Mouse (Mus musculus) hindbrain, embryonic 15.5 days (tissue): ENCODE results near the gene Slc25a11. TPM values are rescaled to one million over a fixed set of nuclear protein-coding genes. Genes with fewer than 3 reads are reported as not detected.

Source experiments
- ATAC-seq: fragments of 200-750 bp; cut with Nextera tagmentation; 2 replicates; pipeline ENCODE4 v1.8.0; 2017; ENCODE audit warnings: low read depth, moderate number of reproducible peaks, moderate TSS enrichment; ENCODE audit not compliant: low FRiP score
- H3K27ac ChIP-seq: fragments of 300-500 bp; sonication (generic); replicated peaks from 2 replicates; pipeline ENCODE4 v1.5.1; 2015; ENCODE audit warnings: mild to moderate bottlenecking, inconsistent platforms
- H3K27me3 ChIP-seq: fragments of 300-500 bp; sonication (generic); 2 replicates; pipeline ENCODE4 v1.6.1; 2015; ENCODE audit warnings: control low read depth, inconsistent platforms
- H3K36me3 ChIP-seq: fragments of 300-500 bp; sonication (generic); 2 replicates; pipeline ENCODE4 v1.6.1; 2015; ENCODE audit warnings: control low read depth, inconsistent platforms
- H3K4me1 ChIP-seq: fragments of 300-500 bp; sonication (generic); replicated peaks from 2 replicates; pipeline ENCODE4 v1.6.1; 2015; ENCODE audit warnings: control low read depth, inconsistent platforms
- H3K4me2 ChIP-seq: fragments of 300-500 bp; sonication (generic); 2 replicates; pipeline ENCODE4 v1.6.1; 2015; ENCODE audit warnings: moderate library complexity, mild to moderate bottlenecking, inconsistent platforms
- H3K4me3 ChIP-seq: fragments of 300-500 bp; sonication (generic); 2 replicates; pipeline ENCODE4 v1.5.1; 2015; ENCODE audit warnings: mild to moderate bottlenecking, inconsistent platforms
- H3K9ac ChIP-seq: fragments of 300-500 bp; sonication (generic); 2 replicates; pipeline ENCODE4 v1.6.1; 2015; ENCODE audit warnings: inconsistent platforms
- H3K9me3 ChIP-seq: fragments of 300-500 bp; sonication (generic); 2 replicates; pipeline ENCODE4 v1.6.1; 2016; ENCODE audit warnings: control low read depth, inconsistent platforms
- WGBS: fragments of 180-500 bp; shearing (Covaris S2); methylation state at CpG from one replicate; pipeline ENCODE4 v1.1.7; 2015; 5-methylcytosine and 5-hydroxymethylcytosine counted together
- polyA plus RNA-seq: library from polyadenylated mRNA; unstranded; fragments of >200 nt; fragmentation: Nextera tagmentation; extraction: Ambion mirVana; gene quantifications from 2 replicates; pipeline ENCODE4 v1.2.1, GENCODE M21; 2015

Gene Slc25a11
- polyA plus RNA-seq, 1 experiment from 2014 or later, result 176 TPM

DNA sequence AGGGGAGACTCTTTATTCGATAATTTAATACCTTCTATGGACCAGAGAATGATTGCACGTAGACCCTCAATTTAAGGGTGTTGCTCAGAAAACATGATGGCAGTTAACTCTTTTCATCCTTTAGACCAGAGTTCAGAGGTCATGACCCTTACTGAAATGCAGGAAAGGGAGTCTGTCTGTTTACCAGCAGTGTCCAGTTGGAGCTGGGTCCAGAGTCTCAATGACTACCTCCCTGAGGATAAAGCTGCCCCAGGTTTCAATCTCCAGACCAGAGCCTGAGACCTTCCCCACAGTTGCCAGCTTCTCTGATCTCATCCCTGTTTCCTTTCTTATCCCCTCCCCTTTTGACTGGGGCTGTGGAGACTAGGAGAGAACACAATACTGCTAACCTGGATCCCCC, 31.3 kb upstream of the Slc25a11 start:
- Histone ChIP-seq H3K9ac (no peak overlapping the region), H3K4me2 (no peak overlapping the region), H3K27ac (no peak overlapping the region), H3K27me3 (no peaks in the 10 kb centered on the region), H3K9me3 (no peaks in the 10 kb centered on the region), H3K4me3 (no peak overlapping the region), H3K36me3 (peaks cover 60% of the 10 kb centered on the region), H3K4me1 (peaks cover 7% of the 10 kb centered on the region; the same call in 1 of the 2 replicates)
- WGBS, result 66% methylated on average over 2 of the region's 2 CpGs
- no peak for ATAC-seq

DNA sequence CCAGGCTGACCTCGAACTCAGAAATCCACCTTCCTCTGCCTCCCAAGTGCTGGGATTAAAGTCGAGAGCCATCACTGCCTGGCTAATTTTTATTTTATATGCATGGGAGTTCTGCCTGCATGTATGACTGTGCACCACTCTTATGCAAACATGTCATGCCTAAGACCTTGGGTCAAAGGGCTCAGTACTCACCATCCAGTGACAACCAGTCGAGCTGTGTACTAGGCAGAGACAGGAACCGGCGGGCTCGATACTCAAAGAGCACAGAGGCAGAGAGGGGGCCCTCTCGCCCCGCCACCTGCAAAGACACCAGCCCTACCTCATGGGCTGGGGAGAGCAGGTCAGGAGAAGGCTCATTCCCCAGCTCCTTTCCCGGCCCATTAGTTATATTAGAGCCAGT, 30.8 kb upstream of the Slc25a11 start:
- no peak for ATAC-seq
- Histone ChIP-seq H3K36me3 (peaks cover 56% of the 10 kb centered on the region), H3K9me3 (no peaks in the 10 kb centered on the region), H3K9ac (no peak overlapping the region), H3K4me3 (no peak overlapping the region), H3K4me1 (peaks cover 7% of the 10 kb centered on the region; the same call in 1 of the 2 replicates), H3K4me2 (no peak overlapping the region), H3K27me3 (no peaks in the 10 kb centered on the region), H3K27ac (no peak overlapping the region)
- WGBS, result 83% methylated on average over 9 of the region's 9 CpGs

DNA sequence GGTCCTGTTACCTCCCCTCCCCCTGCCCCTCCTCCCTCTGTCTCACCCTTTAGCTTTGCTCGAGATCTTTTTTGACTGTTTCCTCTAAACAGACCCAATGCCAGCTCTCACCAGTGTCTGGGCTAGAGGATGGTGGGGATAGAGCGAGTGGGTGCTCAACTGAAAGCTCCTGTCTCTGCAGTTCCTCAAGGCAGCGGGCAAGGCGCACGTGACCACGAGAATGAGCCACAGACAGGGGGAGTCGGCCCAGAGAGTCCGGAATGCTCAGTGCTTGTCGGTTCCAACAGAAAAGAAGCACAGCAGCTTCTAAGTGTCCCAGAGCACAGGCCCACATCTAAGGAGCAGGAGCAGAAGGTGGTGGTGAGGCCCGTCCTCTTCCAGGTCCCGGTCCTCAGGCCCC, 27.2 kb upstream of the Slc25a11 start:
- H3K36me3 ChIP-seq, result peaks cover 45% of the 10 kb centered on the region
- H3K27me3 ChIP-seq, result no peaks in the 10 kb centered on the region
- ATAC-seq, result no peak
- H3K9me3 ChIP-seq, result no peaks in the 10 kb centered on the region
- H3K9ac ChIP-seq, result no peak overlapping the region
- 67% methylated on average over 11 of the region's 11 CpGs for WGBS
- no peak overlapping the region for H3K4me2 ChIP-seq
- peaks cover 19% of the 10 kb centered on the region for H3K4me1 ChIP-seq
- H3K4me3 ChIP-seq, result no peak overlapping the region
- no peak overlapping the region for H3K27ac ChIP-seq

DNA sequence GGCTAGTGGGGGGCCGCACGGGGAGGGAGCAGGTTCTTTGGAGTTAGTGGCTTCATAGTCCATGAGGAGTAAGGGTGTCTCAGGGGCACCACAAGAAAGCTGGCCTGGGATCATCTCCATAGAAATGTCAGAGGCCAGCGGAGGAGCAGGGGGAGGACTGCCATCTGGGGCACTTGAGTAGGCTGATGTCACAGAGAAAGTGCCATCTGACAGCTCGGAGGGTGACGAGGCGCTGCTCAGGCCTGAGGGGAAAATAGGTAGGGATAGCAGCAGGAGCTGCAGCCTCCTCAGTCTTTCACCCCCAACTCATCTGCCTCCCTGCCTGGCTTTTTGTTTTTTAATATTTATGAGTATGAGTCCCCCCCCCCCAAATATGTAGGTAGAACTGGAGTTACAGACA, 26.7 kb upstream of the Slc25a11 start:
- H3K36me3 ChIP-seq, result peaks cover 40% of the 10 kb centered on the region

DNA sequence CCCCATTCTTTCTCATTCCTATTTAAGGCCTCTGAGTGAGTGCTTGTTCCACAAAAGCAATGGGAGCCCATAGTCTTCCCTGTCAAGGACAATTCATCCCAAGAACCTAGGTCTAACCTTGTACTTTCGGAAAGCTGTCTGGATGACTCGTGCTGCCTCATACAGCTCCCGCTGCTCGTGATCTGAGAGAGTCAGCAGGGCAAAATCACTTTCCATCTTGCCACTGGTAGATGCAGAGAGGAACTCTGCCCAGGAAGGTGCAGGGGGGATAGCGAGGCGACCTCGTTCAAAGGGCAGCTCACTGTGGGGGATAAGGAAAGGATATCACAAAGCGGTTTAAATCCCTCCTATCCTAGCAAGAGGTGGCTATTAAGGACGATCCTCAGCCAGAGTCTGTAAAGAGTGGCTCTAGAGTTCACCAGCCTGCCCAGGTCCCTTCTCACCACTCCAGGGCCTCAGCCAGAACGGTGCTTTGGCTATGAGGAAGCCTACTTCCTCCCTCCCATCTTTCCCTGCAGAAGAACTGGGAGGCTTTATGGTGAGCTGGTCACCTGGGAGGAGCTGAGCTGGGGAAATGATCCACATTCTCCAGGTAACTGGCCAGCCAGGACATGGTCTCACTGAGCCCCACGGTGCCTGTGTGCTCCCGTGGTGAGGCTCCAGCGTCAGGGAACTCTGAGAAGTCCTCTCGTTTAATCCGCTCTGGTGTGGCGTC, 24.2 kb upstream of the Slc25a11 start:
- ATAC-seq, result no peak
- Histone ChIP-seq H3K36me3 (peaks cover 25% of the 10 kb centered on the region), H3K27ac (0 out of 2 replicates have a peak overlapping the region, but pooled peaks have one; percentile 99), H3K9ac (no peak overlapping the region), H3K4me1 (peaks cover 32% of the 10 kb centered on the region), H3K27me3 (no peaks in the 10 kb centered on the region), H3K9me3 (no peaks in the 10 kb centered on the region), H3K4me3 (no peak overlapping the region), H3K4me2 (peak overlapping the region; percentile 83; the same call in 1 of the 2 replicates)
- WGBS, result 83% methylated on average over 16 of the region's 16 CpGs

More for the DNA sequence above, 26.7 kb upstream of the Slc25a11 start:
- H3K27me3 ChIP-seq, result no peaks in the 10 kb centered on the region
- no peak overlapping the region for H3K9ac ChIP-seq
- H3K4me1 ChIP-seq, result peaks cover 19% of the 10 kb centered on the region
- WGBS, result 60% methylated on average over 6 of the region's 6 CpGs
- H3K27ac ChIP-seq, result no peak overlapping the region
- no peak for ATAC-seq
- H3K4me3 ChIP-seq, result no peak overlapping the region
- no peak overlapping the region for H3K4me2 ChIP-seq
- H3K9me3 ChIP-seq, result no peaks in the 10 kb centered on the region

DNA sequence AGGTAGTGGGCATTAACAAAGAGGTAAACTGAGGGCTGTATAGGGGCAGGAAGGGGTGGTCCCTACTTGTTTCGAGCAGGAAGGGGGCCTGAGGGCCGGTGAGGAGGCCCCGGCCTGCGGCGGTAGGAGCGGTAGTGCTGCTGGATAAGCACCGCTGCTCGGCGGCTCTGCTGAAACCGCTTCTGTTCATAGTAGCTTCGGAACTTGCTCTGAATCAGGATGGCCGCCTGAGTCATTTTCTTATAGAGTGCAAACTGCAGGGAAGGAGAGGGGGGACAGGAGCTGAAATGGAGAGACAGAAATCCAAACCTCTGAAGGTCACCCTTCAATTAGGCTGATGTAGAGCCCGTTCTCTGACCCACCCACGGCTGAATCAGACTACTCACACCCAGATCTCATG, 23.2 kb upstream of the Slc25a11 start:
- H3K36me3 ChIP-seq, result peaks cover 17% of the 10 kb centered on the region
- H3K9ac ChIP-seq, result peak overlapping the region; percentile 64
- no peaks in the 10 kb centered on the region for H3K27me3 ChIP-seq
- WGBS, result 38% methylated on average over 14 of the region's 14 CpGs
- no peaks in the 10 kb centered on the region for H3K9me3 ChIP-seq
- H3K4me1 ChIP-seq, result peaks cover 32% of the 10 kb centered on the region
- H3K27ac ChIP-seq, result peak overlapping the region; percentile 99
- peak overlapping the region; percentile 57 for H3K4me3 ChIP-seq
- no peak for ATAC-seq
- peak overlapping the region; percentile 83 for H3K4me2 ChIP-seq

DNA sequence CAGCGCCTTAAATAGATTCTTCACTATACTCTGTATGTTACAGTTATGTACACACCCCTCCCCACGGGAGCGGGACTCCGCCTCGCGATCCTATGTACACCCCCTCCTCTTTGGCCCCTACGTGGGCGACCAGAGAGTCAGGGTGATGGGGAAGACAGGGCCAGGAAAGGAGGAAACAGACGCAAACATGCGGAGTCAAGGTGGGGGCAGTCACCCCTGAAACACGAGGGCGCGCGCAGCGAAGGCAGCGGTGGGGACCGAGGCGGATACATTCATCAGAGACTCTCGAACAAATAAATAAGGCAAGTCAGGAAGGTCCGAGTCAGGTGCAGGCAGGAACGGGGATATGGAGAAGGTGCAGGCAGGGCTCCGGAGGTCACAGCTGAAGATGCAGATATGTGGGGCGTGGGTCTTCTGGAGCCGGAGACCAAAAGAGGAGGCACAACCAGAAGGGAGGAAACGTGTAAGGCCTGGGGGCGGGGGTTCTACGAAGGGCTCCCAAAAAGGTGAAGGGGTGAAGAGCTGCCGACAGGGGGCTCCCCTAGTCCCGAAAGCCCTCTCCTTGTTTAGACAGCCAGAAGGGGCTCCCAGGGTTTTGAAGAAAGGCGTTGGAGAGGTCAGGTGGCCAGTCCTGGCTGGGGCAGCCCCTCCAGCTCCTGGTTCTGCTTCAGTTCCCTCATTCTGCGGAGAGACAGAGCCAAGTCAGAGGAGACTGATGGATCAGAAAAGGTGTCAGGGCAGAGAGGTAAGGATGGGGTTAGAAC, 22.5 kb upstream of the Slc25a11 start:
- Histone ChIP-seq H3K9me3 (no peaks in the 10 kb centered on the region), H3K36me3 (peaks cover 15% of the 10 kb centered on the region)
- under 1% methylated on average over 31 of the region's 31 CpGs for WGBS

DNA sequence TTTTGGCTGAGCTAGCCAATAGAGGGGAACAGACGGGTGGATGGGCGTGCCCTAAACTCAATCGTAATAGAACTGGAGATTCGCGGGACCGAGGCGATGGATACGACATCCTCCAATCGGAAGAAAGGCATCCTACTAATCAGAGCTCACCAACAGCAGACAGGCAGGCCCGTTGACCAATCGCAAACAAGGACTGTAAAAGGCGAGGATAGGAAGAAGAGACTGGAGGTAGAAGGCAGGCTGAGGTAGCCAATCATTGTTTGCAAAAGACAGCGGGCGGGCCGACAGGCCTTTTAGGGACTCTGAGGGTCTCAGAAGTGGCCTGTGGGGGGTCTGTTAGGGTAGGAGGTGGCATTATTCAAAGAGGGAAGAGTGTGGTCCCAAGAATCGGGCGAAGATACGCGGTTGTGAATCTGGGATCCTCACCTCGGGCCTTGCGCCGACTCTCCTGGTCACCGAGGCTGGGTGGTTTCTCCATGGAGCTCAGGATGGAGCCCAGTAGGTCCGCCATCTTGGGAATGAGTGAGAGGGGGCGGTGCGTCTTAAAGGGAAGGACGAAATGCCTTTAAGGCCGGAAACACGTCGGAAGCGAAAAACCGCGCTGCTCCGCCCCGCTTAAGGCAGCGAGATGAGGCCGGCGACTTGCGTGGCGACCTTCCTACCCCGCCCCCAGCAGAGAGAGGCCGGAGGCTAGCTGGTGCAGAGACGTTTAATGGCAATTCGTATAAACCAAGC, 21.7 kb upstream of the Slc25a11 start, which contains the start of gene Spag7:
Gene Spag7, minus strand, starts transcription at position 646 of the 735 bp plus-strand sequence.
- Histone ChIP-seq H3K27me3 (no peaks in the 10 kb centered on the region), H3K4me1 (peaks cover 32% of the 10 kb centered on the region), H3K27ac (peak within 1 kb of the TSS; percentile 99), H3K9me3 (no peaks in the 10 kb centered on the region), H3K4me3 (peak within 1 kb of the TSS; percentile 57), H3K36me3 (peaks cover 17% of the 10 kb centered on the region), H3K9ac (peak within 1 kb of the TSS; percentile 64), H3K4me2 (peak within 1 kb of the TSS; percentile 83)
- peak; percentile 98 for ATAC-seq
- WGBS, result 0% methylated on average over 44 of the region's 44 CpGs

More for the DNA sequence above, 22.5 kb upstream of the Slc25a11 start:
- Histone ChIP-seq H3K27me3 (no peaks in the 10 kb centered on the region), H3K4me1 (peaks cover 32% of the 10 kb centered on the region), H3K4me3 (peak overlapping the region; percentile 57), H3K27ac (peak overlapping the region; percentile 99), H3K9ac (peak overlapping the region; percentile 64), H3K4me2 (peak overlapping the region; percentile 83)
- ATAC-seq, result peak; percentile 53

DNA sequence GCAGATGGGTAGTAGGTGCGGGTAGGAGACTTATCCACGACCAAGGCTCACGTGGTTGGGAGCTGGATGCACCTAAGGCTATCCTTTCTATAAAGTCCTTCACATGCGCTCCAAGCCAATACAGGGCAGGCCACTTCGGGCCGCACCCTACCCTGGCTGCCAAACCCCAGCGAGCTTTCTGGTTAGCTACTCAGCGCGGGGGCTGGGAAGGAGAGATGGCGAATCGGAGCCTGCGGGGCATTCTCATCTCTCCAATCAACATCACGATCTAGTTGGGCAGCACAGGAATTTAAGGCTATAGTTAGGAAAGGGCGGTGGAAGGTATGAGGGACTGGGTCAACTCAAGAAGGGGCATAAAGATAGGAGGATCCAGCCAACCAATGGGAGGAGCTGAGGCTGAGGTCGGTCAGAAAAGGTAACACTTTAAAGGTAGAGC, 21.1 kb upstream of the Slc25a11 start:
- peak overlapping the region; percentile 83 for H3K4me2 ChIP-seq
- no peaks in the 10 kb centered on the region for H3K9me3 ChIP-seq
- ATAC-seq, result no peak
- peak overlapping the region; percentile 57 for H3K4me3 ChIP-seq
- H3K36me3 ChIP-seq, result peaks cover 17% of the 10 kb centered on the region
- peak overlapping the region; percentile 49 for H3K9ac ChIP-seq
- WGBS, result under 1% methylated on average over 15 of the region's 15 CpGs
- no peaks in the 10 kb centered on the region for H3K27me3 ChIP-seq
- peak overlapping the region; percentile 99 for H3K27ac ChIP-seq
- peaks cover 32% of the 10 kb centered on the region for H3K4me1 ChIP-seq

DNA sequence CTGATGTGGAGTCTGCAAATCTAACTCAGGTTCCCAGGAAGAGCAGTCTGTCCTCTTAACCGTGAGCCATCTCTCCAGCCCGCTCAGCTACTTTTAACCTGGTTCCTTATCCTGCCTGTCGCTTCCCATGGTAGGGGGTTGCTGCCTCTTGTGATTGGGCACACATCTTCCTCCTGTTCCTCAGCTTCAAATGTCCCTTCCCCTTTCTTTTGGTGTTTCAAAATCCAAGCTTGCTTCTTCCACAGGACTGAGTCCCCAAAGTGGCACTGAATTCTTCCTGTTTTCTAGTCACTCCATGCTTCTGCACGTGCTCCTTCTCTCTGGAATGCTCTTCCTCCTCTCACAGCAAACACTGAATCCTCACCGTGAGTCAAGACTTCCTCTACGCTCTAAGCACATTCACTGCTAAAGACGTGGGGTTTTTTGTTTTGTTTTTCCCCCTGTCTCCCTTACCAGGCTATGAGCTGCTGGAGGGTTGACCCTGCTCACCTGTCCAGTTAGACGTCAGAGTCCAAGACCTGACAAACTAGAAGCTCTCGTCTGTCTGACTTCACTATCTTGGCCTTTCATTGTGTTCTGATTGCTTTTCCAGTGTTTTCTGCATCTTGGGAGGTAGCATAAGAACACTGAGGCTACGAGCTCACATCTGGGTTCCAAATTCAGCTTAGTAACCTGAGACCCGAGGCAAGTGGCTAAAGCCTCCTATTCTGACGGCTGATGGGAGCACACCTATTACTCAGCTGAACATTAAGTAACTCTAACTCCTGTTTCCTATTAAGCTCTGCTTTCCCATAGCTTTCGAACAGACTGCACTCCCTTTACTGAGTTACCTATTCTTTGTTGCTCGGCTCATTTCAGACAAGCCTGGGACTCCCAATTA, 20.2 kb upstream of the Slc25a11 start:
- no peak for ATAC-seq
- H3K27me3 ChIP-seq, result no peaks in the 10 kb centered on the region
- H3K27ac ChIP-seq, result peak overlapping the region; percentile 99
- peaks cover 32% of the 10 kb centered on the region for H3K4me1 ChIP-seq
- peak overlapping the region; percentile 57 for H3K4me3 ChIP-seq
- H3K4me2 ChIP-seq, result peak overlapping the region; percentile 83
- peak overlapping the region; percentile 49 for H3K9ac ChIP-seq
- 79% methylated on average over 14 of the region's 14 CpGs for WGBS
- H3K9me3 ChIP-seq, result no peaks in the 10 kb centered on the region
- peaks cover 25% of the 10 kb centered on the region for H3K36me3 ChIP-seq

DNA sequence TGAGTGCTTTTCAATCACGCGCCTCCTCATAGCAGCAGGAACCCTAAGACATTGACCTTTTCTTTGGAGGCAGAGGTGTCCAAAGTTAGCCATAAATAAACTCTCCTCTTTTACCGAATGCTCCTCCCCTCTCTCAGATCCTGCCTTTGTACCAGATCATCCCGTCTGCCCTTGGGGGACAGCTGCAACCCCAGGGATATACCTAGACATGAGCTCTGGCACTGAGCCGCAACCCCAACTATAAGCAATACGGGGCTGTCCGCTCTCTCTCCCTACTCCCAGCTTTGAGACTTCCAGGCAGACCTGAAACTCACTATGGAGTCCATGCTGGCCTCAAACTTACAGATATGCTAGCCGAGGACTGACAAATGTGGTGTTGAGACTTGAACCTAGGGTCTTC, 19.4 kb upstream of the Slc25a11 start:
- Histone ChIP-seq H3K4me3 (no peak overlapping the region), H3K4me2 (no peak overlapping the region), H3K4me1 (peaks cover 32% of the 10 kb centered on the region), H3K9me3 (no peaks in the 10 kb centered on the region), H3K27ac (no peak overlapping the region), H3K9ac (no peak overlapping the region), H3K27me3 (no peaks in the 10 kb centered on the region), H3K36me3 (peaks cover 27% of the 10 kb centered on the region)
- 96% methylated on average over 8 of the region's 8 CpGs for WGBS
- ATAC-seq, result no peak
